Mouse (Mus musculus) kidney, adult 2 months (tissue): ENCODE data around the gene Tpt1.

Experiments
- CTCF ChIP-seq: fragments of 200-500 bp; conservative IDR thresholded peaks from 2 replicates; pipeline ENCODE4 v1.5.1; 2011; ENCODE audit warnings: low read depth, mild to moderate bottlenecking, control low read depth, low read length, moderate library complexity, mixed read lengths; ENCODE audit not compliant: insufficient read depth, insufficient read length
- POLR2A ChIP-seq: fragments of 200-500 bp; IDR thresholded peaks from one replicate; pipeline ENCODE4 v1.6.1; 2011; ENCODE audit warnings: low read depth, low read length, control low read depth

DNA sequence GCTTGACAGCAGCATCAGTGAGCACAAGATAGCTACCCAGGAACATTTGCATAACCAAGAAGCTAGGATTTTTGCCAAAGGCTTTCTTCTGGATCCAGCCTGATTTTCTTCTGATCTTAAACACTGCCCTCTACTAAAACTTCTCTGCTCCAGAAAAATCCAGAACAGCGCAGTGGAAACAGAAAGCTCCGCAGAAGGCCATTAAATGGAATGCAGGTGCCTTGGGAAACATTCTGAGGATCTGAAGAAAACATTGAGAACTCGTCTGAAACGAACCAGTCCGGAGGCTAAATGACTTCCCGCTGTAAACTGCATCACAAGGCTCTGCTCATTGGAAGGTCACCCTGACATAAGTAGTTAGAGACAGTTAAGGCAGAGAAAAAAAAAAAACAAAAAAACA is 35.0 kb upstream of the Tpt1 start:
- TF ChIP-seq CTCF (no peak), POLR2A (no peak)
